Mouse (Mus musculus) lung, postnatal 0 days (tissue): ENCODE results near the gene Aagab. TPM values are rescaled to one million over a fixed set of nuclear protein-coding genes. Genes with fewer than 3 reads are reported as not detected.
A peak's percentile ranks its signal among the peaks of the same experiment; 100 is the strongest.

Source experiments
- ATAC-seq: fragments of 200-750 bp; cut with Nextera tagmentation; 2 replicates; pipeline ENCODE4 v1.8.0; 2017; ENCODE audit warnings: moderate library complexity
- DNase-seq: peaks from one replicate; pipeline ENCODE4 v3.0.0-alpha.2; 2016; ENCODE audit warnings: low spot score
- H3K27ac ChIP-seq: fragments of 300-500 bp; sonication (generic); 2 replicates; pipeline ENCODE4 v1.5.1; 2014; ENCODE audit warnings: antibody characterized with exemption, mild to moderate bottlenecking, low read length, mixed read lengths
- H3K27me3 ChIP-seq: fragments of 300-500 bp; sonication (generic); replicated peaks from 2 replicates; pipeline ENCODE4 v1.6.1; 2014; ENCODE audit warnings: low read length, mixed read lengths; ENCODE audit not compliant: insufficient read depth
- H3K36me3 ChIP-seq: fragments of 300-500 bp; sonication (generic); 2 replicates; pipeline ENCODE4 v1.6.1; 2014; ENCODE audit warnings: low read length, mixed read lengths; ENCODE audit not compliant: insufficient read depth
- H3K4me1 ChIP-seq: fragments of 300-500 bp; sonication (generic); 2 replicates; pipeline ENCODE4 v1.6.1; 2014; ENCODE audit warnings: antibody characterized with exemption, low read depth, low read length, mixed read lengths; ENCODE audit not compliant: insufficient read depth
- H3K4me2 ChIP-seq: fragments of 300-500 bp; sonication (generic); replicated peaks from 2 replicates; pipeline ENCODE4 v1.6.1; 2014; ENCODE audit warnings: low read depth, mild to moderate bottlenecking, low read length, moderate library complexity, mixed read lengths
- H3K4me3 ChIP-seq: fragments of 300-500 bp; sonication (generic); 2 replicates; pipeline ENCODE4 v1.5.1; 2014; ENCODE audit warnings: low read depth, low read length
- H3K9ac ChIP-seq: fragments of 300-500 bp; sonication (generic); replicated peaks from 2 replicates; pipeline ENCODE4 v1.6.1; 2014; ENCODE audit warnings: low read depth, mild to moderate bottlenecking
- H3K9me3 ChIP-seq: fragments of 300-500 bp; sonication (generic); 2 replicates; pipeline ENCODE4 v1.6.1; 2016; ENCODE audit warnings: low read length, mixed read lengths
- CTCF ChIP-seq: IDR thresholded peaks from 2 replicates; pipeline ENCODE4 v1.5.1; 2016; ENCODE audit warnings: antibody characterized with exemption, mild to moderate bottlenecking
- EP300 ChIP-seq: IDR thresholded peaks from 2 replicates; pipeline ENCODE4 v1.6.1; 2016; ENCODE audit warnings: antibody characterized with exemption, mild to moderate bottlenecking, control low read depth
- whole genome bisulfite sequencing: fragments of 180-500 bp; shearing (Covaris S2); extraction: QIAGEN DNeasy Blood & Tissue Kit; methylation state at CpG from one replicate; pipeline ENCODE4 v1.1.7; 2014; 5-methylcytosine and 5-hydroxymethylcytosine counted together
- polyA plus RNA-seq: library from polyadenylated mRNA; unstranded; fragments of >200 nt; fragmentation: Nextera tagmentation; extraction: Ambion mirVana; gene quantifications from 2 replicates; pipeline ENCODE4 v1.2.1, GENCODE M21; 2015

The Aagab gene
- polyA plus RNA-seq, 1 experiment from 2014 or later, result 20.5 TPM

DNA sequence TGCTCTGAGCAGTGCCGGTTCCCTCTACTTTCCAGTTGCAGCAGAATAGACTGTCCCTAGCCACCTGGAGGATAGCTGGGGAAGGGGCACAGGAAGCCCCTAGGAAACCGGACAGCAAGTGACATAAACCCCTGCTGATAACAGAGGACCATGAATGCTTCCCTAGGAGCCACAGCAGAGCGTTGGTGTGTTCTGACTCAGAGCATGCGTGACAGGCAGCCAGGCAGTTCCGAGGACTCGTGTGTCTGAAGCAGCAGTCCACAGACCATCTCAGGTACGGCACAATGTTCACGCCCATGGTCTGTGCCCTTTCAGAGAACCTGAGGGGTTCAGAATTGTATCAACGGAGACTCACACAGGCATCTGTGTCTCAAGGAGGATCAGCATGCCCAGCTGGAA, 46.1 kb downstream of the Aagab start:
- WGBS, result 86% methylated on average over 9 of the region's 9 CpGs
- Histone ChIP-seq H3K27me3 (no peaks in the 10 kb centered on the region), H3K4me2 (no peak overlapping the region), H3K4me3 (no peak overlapping the region), H3K27ac (no peak overlapping the region), H3K9me3 (no peaks in the 10 kb centered on the region), H3K4me1 (no peaks in the 10 kb centered on the region), H3K36me3 (peaks cover 18% of the 10 kb centered on the region), H3K9ac (no peak overlapping the region)
- ATAC-seq (no peak), DNase-seq (no peak)
- TF ChIP-seq EP300 (no peak), CTCF (no peak)

DNA sequence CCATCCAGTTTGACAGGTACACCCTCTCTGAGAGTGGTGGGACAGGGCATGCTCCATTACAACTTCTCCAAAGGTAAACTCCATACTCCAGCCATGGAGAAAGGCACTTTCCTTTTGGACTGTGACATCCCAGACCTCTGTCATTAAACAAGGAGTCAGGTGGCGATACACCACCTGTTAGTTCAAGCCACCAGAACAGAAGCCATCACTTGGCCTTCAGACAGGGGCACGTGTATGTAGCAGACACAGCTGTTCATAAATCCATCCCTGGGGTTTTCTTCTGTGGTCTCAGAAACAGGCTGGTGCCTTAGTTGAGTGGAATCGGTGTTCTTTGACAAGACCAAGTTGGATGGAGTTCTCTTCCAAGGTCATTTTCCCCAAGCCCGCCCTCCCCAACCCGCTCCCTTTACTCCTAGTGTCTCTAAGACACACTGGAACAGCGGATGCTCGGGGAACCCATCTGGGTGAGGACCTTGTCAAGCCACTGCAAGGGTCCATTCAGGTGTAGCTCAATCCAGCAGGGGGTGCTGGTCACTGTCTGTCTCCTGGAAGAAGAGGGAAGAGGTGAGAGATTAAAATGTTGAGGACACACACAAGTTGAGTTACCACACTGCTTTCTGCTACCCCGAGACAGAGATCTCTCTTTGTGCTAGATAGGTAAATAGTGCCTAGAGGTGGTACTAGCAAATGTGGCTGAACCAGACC, 47.5 kb downstream of the Aagab start:
- H3K4me1 ChIP-seq, result no peaks in the 10 kb centered on the region
- no peaks in the 10 kb centered on the region for H3K9me3 ChIP-seq
- H3K4me2 ChIP-seq, result no peak overlapping the region
- no peaks in the 10 kb centered on the region for H3K27me3 ChIP-seq
- WGBS, result 82% methylated on average over 8 of the region's 8 CpGs
- H3K27ac ChIP-seq, result no peak overlapping the region
- H3K4me3 ChIP-seq, result no peak overlapping the region
- TF ChIP-seq EP300 (no peak), CTCF (peak; percentile 71)
- ATAC-seq, result no peak
- no peak overlapping the region for H3K9ac ChIP-seq
- peak; percentile 36 for DNase-seq
- H3K36me3 ChIP-seq, result peaks cover 18% of the 10 kb centered on the region

DNA sequence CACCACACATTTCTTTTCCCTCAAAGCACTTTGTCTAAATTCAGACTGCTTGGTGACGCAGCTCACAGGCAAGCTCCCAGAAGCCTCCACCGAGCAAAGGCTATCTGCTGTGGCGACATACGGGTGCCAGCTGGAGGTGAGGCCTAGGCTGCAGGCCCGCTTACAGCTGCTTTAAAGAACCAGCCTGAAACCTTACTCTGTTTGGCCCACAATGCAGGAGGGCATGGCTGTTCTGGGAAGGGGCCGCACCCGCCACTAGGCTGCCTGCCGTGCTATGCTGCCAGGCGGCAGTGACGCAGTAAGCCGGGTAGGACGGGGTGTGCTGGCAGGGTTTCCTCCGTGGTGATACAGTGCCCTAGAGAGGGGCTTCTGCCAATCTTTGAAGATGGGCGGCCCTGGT, 48.4 kb downstream of the Aagab start:
- ATAC-seq (peak; percentile 52), DNase-seq (peak; percentile 55)
- H3K9ac ChIP-seq, result no peak overlapping the region
- no peak overlapping the region for H3K4me2 ChIP-seq
- H3K36me3 ChIP-seq, result peaks cover 18% of the 10 kb centered on the region
- H3K27me3 ChIP-seq, result no peaks in the 10 kb centered on the region
- no peak for TF ChIP-seq CTCF
- TF ChIP-seq EP300, result no peak
- H3K4me1 ChIP-seq, result no peaks in the 10 kb centered on the region
- H3K27ac ChIP-seq, result 0 out of 2 replicates have a peak overlapping the region, but pooled peaks have one; percentile 14
- no peak overlapping the region for H3K4me3 ChIP-seq
- no peaks in the 10 kb centered on the region for H3K9me3 ChIP-seq
- 81% methylated on average over 14 of the region's 14 CpGs for WGBS

DNA sequence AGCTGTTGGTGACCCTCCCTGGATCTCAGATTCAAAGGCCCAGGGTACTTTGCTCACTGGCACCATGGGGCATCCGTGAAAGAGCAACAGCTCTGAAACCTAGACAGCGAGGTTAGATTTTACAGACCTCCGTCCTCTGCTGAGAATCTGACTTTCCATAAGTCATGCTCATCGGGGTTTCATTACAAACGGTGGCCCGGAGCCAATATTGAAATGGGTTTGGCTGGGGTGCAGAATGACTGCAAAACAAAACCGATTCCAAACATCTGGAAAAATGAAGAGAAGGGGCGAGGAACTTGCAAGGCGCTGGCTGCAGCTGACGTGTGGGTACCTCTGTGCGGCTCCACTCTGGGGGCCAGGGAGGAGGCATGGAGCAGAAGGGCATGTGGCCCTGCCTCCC, 49.1 kb downstream of the Aagab start:
- H3K4me1 ChIP-seq, result peaks cover 3% of the 10 kb centered on the region; the same call in 1 of the 2 replicates
- TF ChIP-seq EP300, result no peak
- TF ChIP-seq CTCF, result no peak
- no peaks in the 10 kb centered on the region for H3K9me3 ChIP-seq
- no peak overlapping the region for H3K9ac ChIP-seq
- DNase-seq (peak; percentile 53), ATAC-seq (no peak)
- H3K4me3 ChIP-seq, result no peak overlapping the region
- H3K27ac ChIP-seq, result 0 out of 2 replicates have a peak overlapping the region, but pooled peaks have one; percentile 14
- no peak overlapping the region for H3K4me2 ChIP-seq
- no peaks in the 10 kb centered on the region for H3K27me3 ChIP-seq
- peaks cover 18% of the 10 kb centered on the region for H3K36me3 ChIP-seq
- WGBS, result 49% methylated on average over 11 of the region's 11 CpGs

DNA sequence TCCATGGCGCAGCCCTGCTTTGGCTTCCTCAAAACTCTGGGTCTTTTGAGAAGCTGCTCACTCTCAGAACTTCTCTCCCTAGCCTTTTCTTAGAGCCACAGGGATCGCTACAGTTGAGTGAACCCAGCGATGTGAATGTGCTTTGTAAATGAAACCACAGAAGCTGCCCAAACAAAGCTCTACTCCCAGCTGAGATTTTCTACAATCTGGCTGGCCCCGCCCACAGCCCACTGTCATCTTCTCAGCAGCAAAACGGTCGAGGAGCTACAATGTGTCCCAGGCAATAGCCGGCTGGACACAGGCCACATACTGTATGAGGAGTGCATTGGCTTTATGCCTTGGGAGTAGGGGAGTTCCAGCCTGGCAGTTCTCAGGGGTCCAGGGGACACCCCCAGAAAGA, 51.2 kb downstream of the Aagab start:
- WGBS, result 49% methylated on average over 7 of the region's 7 CpGs
- peaks cover 17% of the 10 kb centered on the region; the same call in 1 of the 2 replicates for H3K4me1 ChIP-seq
- ATAC-seq, result no peak
- no peak for TF ChIP-seq CTCF
- no peak for TF ChIP-seq EP300
- H3K9me3 ChIP-seq, result no peaks in the 10 kb centered on the region
- DNase-seq, result peak; percentile 49
- no peaks in the 10 kb centered on the region for H3K27me3 ChIP-seq
- H3K4me3 ChIP-seq, result no peak overlapping the region
- H3K4me2 ChIP-seq, result no peak overlapping the region
- H3K9ac ChIP-seq, result no peak overlapping the region
- no peak overlapping the region for H3K27ac ChIP-seq
- peaks cover 14% of the 10 kb centered on the region for H3K36me3 ChIP-seq

DNA sequence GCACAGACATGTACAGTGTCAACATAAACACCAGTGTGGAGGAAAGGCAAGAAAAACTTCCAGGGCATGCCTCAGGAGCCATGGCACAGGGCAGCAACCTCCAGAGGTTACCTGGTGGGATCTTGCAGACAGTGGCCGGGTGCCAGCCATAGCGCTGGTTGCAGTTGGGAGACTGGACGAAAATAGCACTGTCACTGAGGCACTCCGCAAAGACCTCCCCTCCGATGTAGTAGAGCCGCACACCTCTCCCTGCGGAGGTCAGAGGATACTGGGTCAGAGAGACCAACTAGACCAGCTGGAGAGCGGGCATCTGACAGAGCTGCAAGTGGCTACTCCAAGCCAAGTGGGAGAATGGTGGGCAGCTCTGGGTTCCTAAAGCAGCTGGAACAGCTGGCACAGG, 52.1 kb downstream of the Aagab start:
- Histone ChIP-seq H3K9me3 (no peaks in the 10 kb centered on the region), H3K4me1 (peaks cover 17% of the 10 kb centered on the region; the same call in 1 of the 2 replicates), H3K27me3 (no peaks in the 10 kb centered on the region), H3K36me3 (peaks cover 5% of the 10 kb centered on the region), H3K9ac (no peak overlapping the region), H3K4me2 (no peak overlapping the region), H3K27ac (no peak overlapping the region), H3K4me3 (no peak overlapping the region)
- ATAC-seq (no peak), DNase-seq (no peak)
- TF ChIP-seq EP300 (no peak), CTCF (no peak)
- 90% methylated on average over 8 of the region's 8 CpGs for WGBS
